Mouse (Mus musculus) lung, postnatal 10 days (tissue): ENCODE results near the gene Mecom.
A peak's percentile ranks its signal among the peaks of the same experiment; 100 is the strongest.

Source experiments
- DNase-seq: peaks from one replicate; pipeline ENCODE4 v3.0.0; 2021

The Mecom gene

DNA sequence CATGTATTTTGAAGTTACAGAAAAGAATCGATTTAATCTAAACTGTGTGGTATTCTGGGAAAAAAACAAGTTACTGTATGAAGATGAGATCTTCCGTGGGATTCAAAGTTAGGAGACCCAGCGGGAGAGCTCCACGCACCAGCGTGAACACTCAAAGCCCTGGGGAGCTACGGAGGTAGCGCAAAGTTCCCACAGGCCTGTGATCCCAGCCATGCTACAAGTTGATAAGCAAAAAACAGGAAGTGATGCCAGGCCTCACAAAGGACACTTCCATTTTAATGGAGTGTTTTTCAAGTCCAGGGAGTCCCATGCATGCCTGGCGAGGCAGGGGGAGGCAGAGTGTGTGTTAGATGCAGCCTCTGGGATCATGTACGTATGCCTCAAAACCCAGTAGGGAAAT is 464.5 kb downstream of the Mecom start:
- no peak for DNase-seq

DNA sequence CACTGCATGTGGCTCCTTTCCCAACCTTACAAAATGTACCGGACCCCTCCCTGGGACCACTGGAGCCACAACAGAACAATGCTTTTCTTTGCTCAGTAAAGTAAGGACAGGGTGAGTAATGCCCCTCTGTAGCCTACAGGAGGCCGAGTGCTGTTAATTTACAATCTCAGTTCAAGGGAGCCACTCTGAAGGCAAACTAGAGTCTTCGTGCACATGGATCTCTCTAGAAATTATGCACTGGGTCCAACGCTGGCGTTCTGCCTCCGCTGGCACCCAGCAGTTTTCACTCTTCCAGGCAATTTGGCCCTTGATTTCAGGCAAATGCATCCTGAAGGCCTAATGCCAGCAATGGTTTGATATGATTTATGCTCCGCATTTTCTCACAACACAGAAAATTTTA is 467.0 kb downstream of the Mecom start:
- DNase-seq, result peak; percentile 12

GRCm38 (mm10) chr3:30076522-30076921 is 471.3 kb downstream of the Mecom start:
- DNase-seq, result no peak

DNA sequence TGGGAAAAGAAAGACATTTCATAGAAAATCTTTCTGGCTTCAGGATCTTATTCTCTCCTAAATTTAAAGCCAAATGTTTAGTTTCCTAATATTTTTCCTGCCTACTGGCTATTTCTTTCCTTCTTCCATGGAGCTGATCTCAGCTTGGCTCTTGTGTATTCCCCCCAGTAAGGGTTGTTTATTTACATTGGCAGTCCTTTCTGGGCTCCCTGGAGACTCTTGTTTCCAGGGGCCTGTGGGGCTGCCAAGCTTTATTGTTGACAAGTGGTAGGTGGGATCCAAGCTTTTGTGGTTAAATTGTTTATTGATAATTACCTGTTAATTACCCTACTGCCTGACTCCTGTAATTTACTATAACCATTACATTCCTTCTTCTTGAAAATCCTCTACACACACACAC is 476.5 kb downstream of the Mecom start:
- DNase-seq, result no peak

GRCm38 (mm10) chr3:30066519-30066918 is 481.3 kb downstream of the Mecom start:
- DNase-seq, result no peak

DNA sequence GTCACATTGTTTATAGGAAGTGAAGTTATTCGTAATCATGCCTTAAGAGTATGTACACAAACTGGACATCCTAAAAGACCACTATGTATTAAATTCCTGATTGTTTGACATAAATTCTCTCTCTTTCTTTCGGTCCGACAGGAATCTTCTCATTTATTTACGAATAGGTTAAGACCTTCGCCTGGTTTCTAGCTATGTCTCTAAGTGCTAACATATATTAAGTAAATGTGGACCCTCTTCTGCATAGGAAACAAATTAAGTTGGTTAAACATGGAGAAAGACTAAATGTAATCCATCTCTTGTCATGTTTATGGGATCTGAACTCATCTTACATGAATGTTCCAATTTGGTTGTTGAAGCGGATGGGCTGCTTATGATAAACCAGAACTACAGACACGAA is 487.8 kb downstream of the Mecom start:
- no peak for DNase-seq

DNA sequence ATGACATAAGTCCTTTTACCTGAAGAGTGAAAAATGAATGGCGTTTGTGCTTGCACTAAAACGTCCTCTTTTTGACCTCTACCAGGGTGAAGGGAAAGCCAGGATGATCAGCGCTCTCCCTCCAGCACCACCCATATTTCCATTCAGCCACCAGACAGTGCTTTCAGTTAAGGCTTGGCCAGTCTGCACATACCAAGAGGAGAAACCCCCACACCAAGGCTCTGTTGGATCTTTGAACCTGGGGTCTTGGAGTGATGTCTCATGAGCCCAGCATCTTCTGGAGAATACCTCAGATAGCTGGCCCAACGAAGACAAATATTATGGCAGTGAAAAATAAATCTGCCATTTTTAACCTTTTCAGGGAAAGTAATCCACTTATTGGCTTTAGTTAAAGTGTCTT is 488.2 kb downstream of the Mecom start:
- no peak for DNase-seq

DNA sequence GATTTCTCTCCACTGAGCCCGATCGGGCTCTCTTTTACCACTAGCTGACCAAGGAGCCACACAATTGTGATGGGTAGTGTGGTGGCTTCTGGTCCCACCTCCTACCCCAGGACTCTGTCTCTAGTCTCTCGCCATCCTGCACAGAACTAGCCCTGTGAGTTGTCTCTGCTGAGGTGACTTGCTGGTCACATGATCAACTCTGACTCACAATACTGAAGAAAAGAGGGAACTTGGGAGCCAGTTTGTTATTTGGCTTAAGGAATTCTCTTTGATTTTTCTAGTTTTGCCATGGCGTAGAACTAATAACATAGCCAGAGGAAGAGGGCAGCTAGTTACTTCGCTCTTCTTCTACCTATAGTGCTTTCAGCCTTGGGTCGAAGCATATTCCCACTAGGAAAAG is 496.5 kb downstream of the Mecom start:
- no peak for DNase-seq

DNA sequence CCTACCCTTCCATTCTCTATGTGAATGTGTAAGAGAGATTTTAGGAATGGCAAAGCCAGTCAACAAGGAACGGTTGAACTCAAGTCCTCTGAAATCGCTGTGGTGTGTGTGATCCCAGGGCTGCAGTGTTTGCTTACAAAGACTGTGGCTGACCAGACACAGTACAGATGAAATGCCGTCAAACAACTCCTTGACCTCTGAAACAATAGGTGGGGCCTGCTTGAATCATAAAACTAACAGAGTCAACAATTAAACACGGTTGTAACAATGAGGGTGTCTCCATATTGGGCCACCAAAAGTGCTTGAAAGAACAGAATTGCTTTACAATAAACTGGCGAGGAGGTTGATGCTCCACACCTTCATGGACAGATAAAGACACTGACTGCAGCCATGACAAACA is 497.0 kb downstream of the Mecom start:
- DNase-seq, result no peak

GRCm38 (mm10) chr3:30048792-30049191 is 499.0 kb downstream of the Mecom start:
- no peak for DNase-seq

DNA sequence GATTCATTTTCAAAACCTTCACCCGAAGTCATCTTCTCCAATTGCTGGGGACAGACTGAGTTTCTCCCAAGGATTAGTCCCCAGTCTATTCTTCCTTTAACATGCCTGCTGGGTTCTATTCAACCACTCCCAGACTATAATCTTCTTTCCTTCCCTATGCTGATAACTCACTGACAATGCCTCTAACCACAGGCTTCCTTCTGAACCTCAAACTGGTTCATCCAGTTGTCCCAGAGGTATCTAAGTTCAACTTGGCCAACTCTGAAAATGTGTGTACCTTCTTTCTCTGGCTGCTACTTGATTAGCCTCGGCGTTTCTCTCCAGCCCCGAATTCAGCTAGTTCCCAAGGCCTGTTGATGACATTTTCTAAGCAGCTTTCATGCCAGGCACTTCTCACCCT is 499.7 kb downstream of the Mecom start:
- DNase-seq, result no peak

- DNase-seq, result no peak
Measured at GRCm38 (mm10) chr3:30043525-30043924, 504.3 kb downstream of the Mecom start.

- no peak for DNase-seq
Measured at GRCm38 (mm10) chr3:30038545-30038944, 509.3 kb downstream of the Mecom start.

DNA sequence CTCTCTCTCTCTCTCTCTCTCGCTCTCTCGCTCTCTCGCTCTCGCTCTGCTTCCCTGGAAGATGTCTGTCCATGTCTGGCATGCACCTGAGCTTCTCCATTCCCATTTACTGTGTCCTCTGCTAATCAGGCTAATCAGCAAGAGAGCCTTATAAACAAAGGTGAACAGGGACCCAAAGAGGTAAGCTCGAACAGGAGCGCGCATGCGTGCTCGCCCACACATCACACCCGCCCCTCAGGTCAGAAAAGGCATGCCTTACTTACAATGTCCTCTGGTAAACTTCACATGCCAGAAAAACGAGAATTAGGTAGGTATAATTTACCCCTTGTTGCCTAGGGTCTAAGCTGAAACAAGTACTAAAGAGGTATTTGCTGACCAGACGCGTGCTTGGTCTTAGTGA is 527.8 kb downstream of the Mecom start:
- peak; percentile 37 for DNase-seq

- DNase-seq, result peak; percentile 26
Measured at GRCm38 (mm10) chr3:30019411-30019810, 528.4 kb downstream of the Mecom start.

DNA sequence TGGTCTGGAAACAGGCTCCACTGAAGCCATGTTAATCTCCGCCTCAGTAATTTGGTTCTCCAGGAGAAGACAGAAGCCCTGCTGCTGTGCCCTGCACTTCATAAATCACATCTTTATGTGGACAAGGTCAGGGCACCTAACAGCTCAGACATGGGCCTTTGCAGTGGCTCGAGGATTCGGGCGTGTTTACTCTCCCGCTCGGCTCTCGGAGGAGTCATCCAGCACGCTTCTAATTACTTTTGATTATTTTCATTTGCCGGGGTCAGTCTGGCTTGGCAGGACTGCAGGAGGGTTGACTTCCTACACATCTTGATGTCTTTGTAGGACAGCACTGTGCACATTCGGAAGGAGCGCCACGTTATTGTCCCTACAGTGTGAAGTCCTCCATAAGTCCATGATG is 529.6 kb downstream of the Mecom start:
- peak; percentile 33 for DNase-seq

- DNase-seq, result no peak
Measured at GRCm38 (mm10) chr3:30016766-30017165, 531.0 kb downstream of the Mecom start.

- peak; percentile 87 for DNase-seq
Measured at GRCm38 (mm10) chr3:30014962-30015660, 532.7 kb downstream of the Mecom start.

DNA sequence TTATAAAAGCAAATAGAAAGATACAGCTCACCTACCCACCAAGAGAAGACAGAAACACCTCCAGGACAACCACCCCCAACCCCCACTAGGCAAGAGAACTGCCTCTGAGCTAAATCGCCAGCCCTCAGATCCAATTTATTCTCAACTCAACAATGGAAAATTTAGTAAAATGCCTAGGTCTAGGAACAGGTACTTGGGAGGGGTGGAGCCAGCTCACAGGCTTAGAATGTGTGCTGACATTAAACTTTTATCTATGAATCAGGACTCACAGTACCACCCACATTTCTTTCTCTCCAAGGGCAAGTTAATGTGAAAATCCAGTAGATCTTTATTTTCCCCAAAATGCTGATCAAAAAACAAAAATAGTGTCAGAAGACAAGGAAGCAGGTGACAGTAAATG is 533.5 kb downstream of the Mecom start:
- no peak for DNase-seq

DNA sequence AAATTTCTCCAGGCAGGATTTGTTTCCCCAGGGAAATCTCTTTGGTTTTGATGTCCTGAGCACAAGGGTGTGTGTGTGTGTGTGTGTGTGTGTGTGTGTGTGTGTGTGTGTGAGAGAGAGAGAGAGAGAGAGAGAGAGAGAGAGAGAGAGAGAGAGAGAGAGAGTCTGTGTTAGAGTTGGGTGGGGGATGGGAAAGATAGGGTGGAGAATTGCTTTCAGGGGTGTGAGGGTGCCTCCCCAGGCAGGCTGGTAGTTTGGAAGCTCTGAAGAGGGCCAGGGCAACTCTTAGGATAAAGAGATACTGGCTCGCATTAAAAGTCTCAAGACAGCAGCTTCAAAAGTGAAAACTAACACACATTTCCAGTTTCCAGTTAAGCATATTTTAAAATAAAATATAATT is 534.4 kb downstream of the Mecom start:
- no peak for DNase-seq

DNA sequence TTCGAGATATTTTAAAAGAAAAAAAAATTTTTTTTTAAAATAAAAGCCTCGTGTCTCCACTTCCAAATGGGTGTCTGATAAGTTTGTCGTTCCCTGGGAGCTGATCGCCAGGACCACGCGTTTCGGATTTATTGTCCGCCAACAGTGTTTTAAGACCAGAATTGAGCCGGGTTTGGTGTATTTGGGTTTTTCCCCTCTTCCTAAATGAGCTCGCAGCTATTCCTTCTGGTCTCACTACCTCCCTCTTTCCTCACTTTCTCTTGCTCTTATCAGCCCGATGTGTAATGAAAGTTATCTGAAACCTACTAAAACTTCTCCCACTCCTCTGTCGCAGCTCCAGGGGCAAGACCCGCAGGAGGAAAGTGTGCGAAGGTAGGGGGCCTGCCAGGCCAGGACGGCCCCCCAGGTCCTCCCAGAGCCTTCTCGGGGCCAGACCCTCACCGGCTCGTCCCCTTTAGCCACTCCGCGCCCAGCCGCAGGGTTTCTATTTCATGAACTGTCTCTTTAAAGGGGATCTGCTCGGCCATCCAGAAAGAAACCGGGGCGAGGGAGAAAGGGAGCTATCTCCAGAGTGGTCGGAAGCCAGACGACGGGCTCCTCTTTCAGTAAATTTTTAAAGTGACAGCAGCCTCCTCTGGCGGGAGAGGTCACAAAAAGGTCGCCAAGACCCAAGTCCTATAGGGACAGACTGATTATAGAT is 535.0 kb downstream of the Mecom start:
- DNase-seq, result peak; percentile 75

DNA sequence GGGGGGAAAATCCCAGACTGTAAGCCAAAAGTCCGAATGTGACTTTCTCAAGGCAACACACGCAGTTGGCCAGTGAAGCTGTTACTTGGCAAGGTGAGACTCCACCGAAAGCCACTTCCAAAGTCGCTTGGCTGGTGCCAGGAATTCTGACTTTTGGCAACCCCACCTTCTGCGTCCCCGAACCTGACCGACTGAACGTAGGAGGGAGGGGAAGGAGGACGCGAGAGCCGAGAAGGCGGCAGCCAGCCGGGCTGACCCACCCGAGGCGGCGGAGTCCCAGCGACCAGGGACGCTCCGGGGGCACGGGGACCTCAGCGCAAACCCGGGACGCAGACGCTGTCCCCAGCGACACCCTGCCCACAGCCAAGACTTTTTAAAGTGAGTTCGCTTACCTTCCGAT is 535.7 kb downstream of the Mecom start:
- peak; percentile 54 for DNase-seq

DNA sequence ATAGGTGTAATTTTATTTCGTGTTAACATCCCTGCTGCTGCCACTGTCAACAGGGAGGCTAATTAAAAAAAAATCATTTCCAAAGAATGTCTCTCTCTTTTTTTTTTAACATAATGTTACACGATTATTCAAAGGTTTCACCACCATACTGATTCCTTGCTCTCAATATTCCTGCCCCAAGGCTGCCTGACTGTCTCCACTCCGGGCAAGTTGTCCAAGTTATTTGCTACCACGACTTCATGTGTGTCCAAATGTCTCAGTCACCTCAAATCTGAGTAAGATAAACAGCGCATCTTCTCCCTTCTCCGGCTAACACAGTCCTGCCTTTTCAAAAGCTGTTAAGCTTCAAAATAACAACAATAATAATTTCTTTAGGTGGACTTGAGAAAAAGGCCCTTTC is 536.1 kb downstream of the Mecom start:
- no peak for DNase-seq

- DNase-seq, result no peak
Measured at GRCm38 (mm10) chr3:30010889-30011288, 536.9 kb downstream of the Mecom start.

DNA sequence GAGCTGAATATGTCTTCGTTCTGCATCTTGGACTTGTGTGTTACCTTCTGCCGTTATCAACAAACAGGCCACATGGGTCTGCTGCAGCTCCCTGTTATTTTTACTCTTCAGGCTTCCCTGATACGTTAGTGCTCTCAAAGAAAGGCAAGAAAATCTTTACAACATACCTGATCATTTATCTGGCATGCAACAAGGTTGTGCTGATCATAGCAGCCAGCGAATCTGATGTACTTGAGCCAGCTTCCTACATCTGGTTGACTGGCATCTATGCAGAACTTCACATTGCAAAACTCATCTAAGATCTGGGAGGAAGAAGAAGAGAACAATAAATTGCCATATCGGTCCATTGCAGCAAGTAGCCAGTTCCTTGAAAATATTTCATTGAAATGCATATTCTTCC is 538.2 kb downstream of the Mecom start:
- DNase-seq, result no peak
